Mouse (Mus musculus) small intestine, adult 2 months (tissue): ENCODE measurements at regions not wholly inside any gene's neighbourhood (a gene's known extent, or its start where the extent isn't known, plus 50 kb on each side); places are given as distances from the start of the nearest gene placed in this dataset.
"Not testable (repeated sequence)": the region's sequence is repeated elsewhere in the genome, so short reads cannot be mapped to it uniquely, and the experiment has no call there.

Source experiments
- H3K27ac ChIP-seq: fragments of 200-500 bp; 2 replicates; pipeline ENCODE4 v1.5.1; 2012; ENCODE audit warnings: low read depth, low read length, control low read depth, inconsistent platforms; ENCODE audit not compliant: insufficient read depth
- H3K27me3 ChIP-seq: fragments of 200-500 bp; 2 replicates; pipeline ENCODE4 v1.6.1; 2012; ENCODE audit warnings: mild to moderate bottlenecking, moderate library complexity, low read length, inconsistent platforms; ENCODE audit not compliant: control insufficient read depth, insufficient read depth
- H3K36me3 ChIP-seq: fragments of 200-500 bp; 2 replicates; pipeline ENCODE4 v1.6.1; 2012; ENCODE audit warnings: mild to moderate bottlenecking, low read length, control low read depth, inconsistent platforms; ENCODE audit not compliant: control insufficient read depth, insufficient read depth
- H3K4me1 ChIP-seq: fragments of 200-500 bp; 2 replicates; pipeline ENCODE4 v1.6.1; 2012; ENCODE audit warnings: low read length, inconsistent platforms, mixed read lengths; ENCODE audit not compliant: control insufficient read depth, insufficient read depth, insufficient read length
- H3K4me3 ChIP-seq: fragments of 200-500 bp; 2 replicates; pipeline ENCODE4 v1.5.1; 2012; ENCODE audit warnings: low read depth, mild to moderate bottlenecking, control low read depth, inconsistent platforms, low read length, moderate library complexity
- CTCF ChIP-seq: fragments of 200-500 bp; IDR thresholded peaks from 2 replicates; pipeline ENCODE4 v1.5.1; 2012; ENCODE audit warnings: low read depth, mild to moderate bottlenecking, control low read depth, inconsistent platforms, low read length, moderate library complexity, mixed read lengths; ENCODE audit not compliant: insufficient replicate concordance, insufficient read length; ENCODE audit errors: extremely low read depth
- POLR2A ChIP-seq: fragments of 200-500 bp; IDR thresholded peaks from 2 replicates; pipeline ENCODE4 v1.6.1; 2012; ENCODE audit warnings: low read depth, mild to moderate bottlenecking, control low read depth, inconsistent platforms, low read length, moderate library complexity
- WGBS: fragments of 180-500 bp; shearing (Covaris S2); methylation state at CpG from one replicate; pipeline ENCODE4 v1.1.7; 2018; 5-methylcytosine and 5-hydroxymethylcytosine counted together

GRCm38 (mm10) chr8:15670722-15671121 is 624.8 kb upstream of the BB014433 start:
- H3K27ac ChIP-seq, result no peak overlapping the region
- H3K4me3 ChIP-seq, result no peak overlapping the region
- 62% methylated on average over 10 of the region's 10 CpGs for WGBS
- no peaks in the 10 kb centered on the region for H3K36me3 ChIP-seq
- no peak for TF ChIP-seq CTCF
- no peak for TF ChIP-seq POLR2A
- no peaks in the 10 kb centered on the region for H3K4me1 ChIP-seq
- H3K27me3 ChIP-seq, result no peaks in the 10 kb centered on the region

- Histone ChIP-seq H3K4me1 (no peaks in the 10 kb centered on the region), H3K4me3 (no peak overlapping the region), H3K27me3 (no peaks in the 10 kb centered on the region), H3K36me3 (no peaks in the 10 kb centered on the region), H3K27ac (no peak overlapping the region)
- 69% methylated on average over 5 of the region's 5 CpGs for WGBS
- TF ChIP-seq POLR2A (no peak), CTCF (no peak)
These were observed 624.4 kb upstream of the BB014433 start for GRCm38 (mm10) chr8:15670298-15670697.

GRCm38 (mm10) chr8:15669515-15669914 is 623.6 kb upstream of the BB014433 start:
- H3K4me3 ChIP-seq, result no peak overlapping the region
- TF ChIP-seq POLR2A (no peak), CTCF (no peak)
- H3K27ac ChIP-seq, result no peak overlapping the region
- H3K36me3 ChIP-seq, result no peaks in the 10 kb centered on the region
- 87% methylated on average over 3 of the region's 3 CpGs for WGBS
- no peaks in the 10 kb centered on the region for H3K27me3 ChIP-seq
- H3K4me1 ChIP-seq, result no peaks in the 10 kb centered on the region

GRCm38 (mm10) chr8:15660602-15661001 is 614.7 kb upstream of the BB014433 start:
- no peak overlapping the region for H3K27ac ChIP-seq
- no peak overlapping the region for H3K4me3 ChIP-seq
- H3K27me3 ChIP-seq, result no peaks in the 10 kb centered on the region
- no peaks in the 10 kb centered on the region for H3K4me1 ChIP-seq
- no peaks in the 10 kb centered on the region for H3K36me3 ChIP-seq
- no peak for TF ChIP-seq POLR2A
- TF ChIP-seq CTCF, result no peak
- WGBS, result 47% methylated on average over 1 of the region's 1 CpGs

GRCm38 (mm10) chr8:15634769-15635366 is 589.0 kb upstream of the BB014433 start:
- no peaks in the 10 kb centered on the region for H3K4me1 ChIP-seq
- TF ChIP-seq CTCF (no peak), POLR2A (no peak)
- no peaks in the 10 kb centered on the region for H3K36me3 ChIP-seq
- H3K27ac ChIP-seq, result no peak overlapping the region
- H3K4me3 ChIP-seq, result no peak overlapping the region
- H3K27me3 ChIP-seq, result no peaks in the 10 kb centered on the region
- WGBS, result 73% methylated on average over 4 of the region's 4 CpGs

- Histone ChIP-seq H3K4me3 (no peak overlapping the region), H3K36me3 (no peaks in the 10 kb centered on the region), H3K27ac (no peak overlapping the region), H3K4me1 (no peaks in the 10 kb centered on the region), H3K27me3 (no peaks in the 10 kb centered on the region)
- no peak for TF ChIP-seq CTCF
- TF ChIP-seq POLR2A, result no peak
- 76% methylated on average over 2 of the region's 2 CpGs for WGBS
These were observed 582.7 kb upstream of the BB014433 start for GRCm38 (mm10) chr8:15628584-15628983.

- not testable (repeated sequence) for H3K27me3 ChIP-seq, H3K27ac ChIP-seq, H3K4me1 ChIP-seq, H3K4me3 ChIP-seq, H3K36me3 ChIP-seq
- 89% methylated on average over 31 of the region's 31 CpGs for whole genome bisulfite sequencing
These were observed 577.9 kb upstream of the BB014433 start for GRCm38 (mm10) chr8:15623602-15624392.
